Mouse (Mus musculus) embryonic fibroblast, embryonic 13.5 days (primary cell): ENCODE data around the gene Epha5.

Experiments used
- CTCF ChIP-seq: IDR thresholded peaks from 2 replicates; pipeline ENCODE4 v1.5.1; 2011; ENCODE audit warnings: mild to moderate bottlenecking, control low read depth, low read length, moderate library complexity, borderline replicate concordance; ENCODE audit not compliant: insufficient read depth
- POLR2A ChIP-seq: IDR thresholded peaks from 2 replicates; pipeline ENCODE4 v1.6.1; 2011; ENCODE audit warnings: low read depth, mild to moderate bottlenecking, control low read depth, low read length, moderate library complexity

DNA sequence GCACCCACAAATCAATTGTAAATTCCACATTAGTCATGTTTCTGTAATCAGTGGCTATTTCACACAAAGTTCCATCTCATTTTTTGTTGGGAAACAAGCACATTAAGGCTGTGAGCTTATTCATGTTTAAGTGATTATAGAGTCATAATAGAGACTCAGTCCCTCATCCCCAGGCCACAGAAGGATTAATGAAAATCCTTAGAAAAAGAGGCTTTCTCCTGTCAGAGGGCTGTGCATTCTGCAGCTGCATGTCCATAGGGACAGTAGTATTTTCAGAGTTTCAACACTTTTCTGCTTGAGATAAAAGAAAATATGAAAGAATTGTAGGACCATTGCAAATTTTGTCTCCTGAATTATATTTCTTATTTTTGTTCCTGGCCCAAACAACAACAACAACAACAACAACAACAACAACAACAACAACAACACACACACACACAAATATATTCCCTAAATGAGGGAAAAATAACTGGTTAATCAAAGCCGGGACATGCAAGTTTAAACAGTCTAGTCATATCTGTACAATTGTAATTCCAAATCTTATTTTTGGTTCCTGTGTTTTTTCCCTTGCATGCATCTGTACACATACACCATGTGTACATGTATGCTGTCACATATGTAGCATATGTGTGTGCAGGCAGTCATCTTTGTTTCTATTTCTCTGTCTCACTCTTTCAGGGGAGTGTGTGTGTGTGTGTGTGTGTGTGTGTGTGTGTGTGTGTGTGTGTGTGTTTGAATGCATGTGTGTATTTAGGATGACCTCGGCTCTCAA lies 70.3 kb downstream of the Epha5 start:
- TF ChIP-seq POLR2A = no peak
- TF ChIP-seq CTCF = no peak
